Mouse (Mus musculus) lung, postnatal 0 days (tissue): ENCODE measurements around the gene Cutal.

Source experiments
- CTCF ChIP-seq: IDR thresholded peaks from 2 replicates; pipeline ENCODE4 v1.5.1; 2016; ENCODE audit warnings: antibody characterized with exemption, mild to moderate bottlenecking
- EP300 ChIP-seq: IDR thresholded peaks from 2 replicates; pipeline ENCODE4 v1.6.1; 2016; ENCODE audit warnings: antibody characterized with exemption, mild to moderate bottlenecking, control low read depth

DNA sequence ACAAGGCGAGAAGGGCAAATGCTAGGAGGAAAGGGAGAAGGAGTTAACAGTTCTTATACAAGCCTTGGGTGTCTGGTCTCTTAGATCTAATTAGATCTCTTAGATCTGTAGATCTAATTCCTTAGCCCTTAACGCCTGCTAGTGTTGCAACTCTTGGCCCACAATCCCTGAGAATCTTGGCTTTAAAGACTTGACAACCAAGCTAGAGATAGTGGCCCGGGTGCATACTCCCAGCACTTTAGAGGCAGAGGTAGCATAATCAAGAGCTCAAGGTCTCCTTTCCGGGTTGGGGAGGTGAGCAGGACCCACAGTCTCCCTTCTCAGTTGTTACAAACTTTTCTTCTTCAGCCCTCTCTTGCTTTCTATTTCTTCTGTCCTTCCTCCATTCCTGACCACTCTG is 46.6 kb upstream of the Cutal start:
- TF ChIP-seq EP300 (no peak), CTCF (no peak)
